Mouse (Mus musculus): ENCODE measurements around the gene Pde5a. TPM values are rescaled to one million over a fixed set of nuclear protein-coding genes. Genes with fewer than 3 reads are reported as not detected.

Pde5a gene
- polyA plus RNA-seq, 1 experiment = 1.3 TPM

GRCm38 (mm10) chr3:122729960-122730740, 1.4 kb downstream of the Pde5a start:
- Histone ChIP-seq H3K4me3 (ENCODE audit: insufficient read depth, low read depth, low read length) (peak overlapping the region; percentile 61), H3K36me3 (ENCODE audit: control insufficient read depth, insufficient read depth, low read length) (no peaks in the 10 kb centered on the region), H3K27me3 (replicated peaks; ENCODE audit: control insufficient read depth, insufficient read depth, low read length) (no peaks in the 10 kb centered on the region), H3K27ac (ENCODE audit: insufficient read depth, low read depth, low read length) (peak overlapping the region; percentile 10; the same call in 1 of the 2 replicates), H3K4me1 (ENCODE audit: control insufficient read depth, insufficient read depth, low read length) (no peaks in the 10 kb centered on the region)
- TF ChIP-seq POLR2A (IDR thresholded peaks at IDR 0.05; ENCODE audit: low read depth, low read length) (no peak), CTCF (conservative IDR thresholded peaks at IDR 0.05; ENCODE audit: insufficient read depth, insufficient read length, low read depth, low read length) (peak; percentile 29)
- WGBS = 2% methylated on average over 91 of the region's 92 CpGs
- peak; percentile 74 for DNase-seq

- no peak for DNase-seq
These were observed 2.0 kb downstream of the Pde5a start for GRCm38 (mm10) chr3:122730741-122731235.

GRCm38 (mm10) chr3:122733806-122734205, 5.1 kb downstream of the Pde5a start:
- 71% methylated on average over 3 of the region's 3 CpGs for WGBS
- Histone ChIP-seq H3K36me3 (ENCODE audit: control insufficient read depth, insufficient read depth, low read length) (no peaks in the 10 kb centered on the region), H3K4me1 (ENCODE audit: control insufficient read depth, insufficient read depth, low read length) (no peaks in the 10 kb centered on the region), H3K4me3 (ENCODE audit: insufficient read depth, low read depth, low read length) (no peak overlapping the region), H3K27me3 (replicated peaks; ENCODE audit: control insufficient read depth, insufficient read depth, low read length) (no peaks in the 10 kb centered on the region), H3K27ac (ENCODE audit: insufficient read depth, low read depth, low read length) (no peak overlapping the region)
- no peak for DNase-seq
- TF ChIP-seq POLR2A (IDR thresholded peaks at IDR 0.05; ENCODE audit: low read depth, low read length) = no peak
- no peak for TF ChIP-seq CTCF (conservative IDR thresholded peaks at IDR 0.05; ENCODE audit: insufficient read depth, insufficient read length, low read depth, low read length)

More at GRCm38 (mm10) chr3:122730741-122731235, 2.0 kb downstream of the Pde5a start:
- Histone ChIP-seq H3K4me1 (ENCODE audit: control insufficient read depth, insufficient read depth, low read length) (no peaks in the 10 kb centered on the region), H3K36me3 (ENCODE audit: control insufficient read depth, insufficient read depth, low read length) (no peaks in the 10 kb centered on the region), H3K4me3 (ENCODE audit: insufficient read depth, low read depth, low read length) (peak overlapping the region; percentile 61), H3K27me3 (replicated peaks; ENCODE audit: control insufficient read depth, insufficient read depth, low read length) (no peaks in the 10 kb centered on the region), H3K27ac (ENCODE audit: insufficient read depth, low read depth, low read length) (no peak overlapping the region)
- WGBS = 3% methylated on average over 13 of the region's 13 CpGs
- no peak for TF ChIP-seq CTCF (conservative IDR thresholded peaks at IDR 0.05; ENCODE audit: insufficient read depth, insufficient read length, low read depth, low read length)
- no peak for TF ChIP-seq POLR2A (IDR thresholded peaks at IDR 0.05; ENCODE audit: low read depth, low read length)

GRCm38 (mm10) chr3:122734329-122734728, 5.6 kb downstream of the Pde5a start:
- H3K4me3 ChIP-seq (ENCODE audit: insufficient read depth, low read depth, low read length) = no peak overlapping the region
- no peak overlapping the region for H3K27ac ChIP-seq (ENCODE audit: insufficient read depth, low read depth, low read length)
- no peaks in the 10 kb centered on the region for H3K4me1 ChIP-seq (ENCODE audit: control insufficient read depth, insufficient read depth, low read length)
- H3K36me3 ChIP-seq (ENCODE audit: control insufficient read depth, insufficient read depth, low read length) = no peaks in the 10 kb centered on the region
- no peaks in the 10 kb centered on the region for H3K27me3 ChIP-seq (replicated peaks; ENCODE audit: control insufficient read depth, insufficient read depth, low read length)
- no peak for DNase-seq
- WGBS = 86% methylated on average over 6 of the region's 6 CpGs
- TF ChIP-seq CTCF (conservative IDR thresholded peaks at IDR 0.05; ENCODE audit: insufficient read depth, insufficient read length, low read depth, low read length) = no peak
- no peak for TF ChIP-seq POLR2A (IDR thresholded peaks at IDR 0.05; ENCODE audit: low read depth, low read length)

GRCm38 (mm10) chr3:122739460-122739859, 10.7 kb downstream of the Pde5a start:
- H3K4me1 ChIP-seq (ENCODE audit: control insufficient read depth, insufficient read depth, low read length) = no peaks in the 10 kb centered on the region
- no peaks in the 10 kb centered on the region for H3K36me3 ChIP-seq (ENCODE audit: control insufficient read depth, insufficient read depth, low read length)
- H3K4me3 ChIP-seq (ENCODE audit: insufficient read depth, low read depth, low read length) = no peak overlapping the region
- DNase-seq = no peak
- H3K27me3 ChIP-seq (replicated peaks; ENCODE audit: control insufficient read depth, insufficient read depth, low read length) = no peaks in the 10 kb centered on the region
- no peak overlapping the region for H3K27ac ChIP-seq (ENCODE audit: insufficient read depth, low read depth, low read length)
- TF ChIP-seq POLR2A (IDR thresholded peaks at IDR 0.05; ENCODE audit: low read depth, low read length) (no peak), CTCF (conservative IDR thresholded peaks at IDR 0.05; ENCODE audit: insufficient read depth, insufficient read length, low read depth, low read length) (no peak)
- WGBS = 94% methylated on average over 15 of the region's 15 CpGs

GRCm38 (mm10) chr3:122744265-122744664, 15.5 kb downstream of the Pde5a start:
- 83% methylated on average over 3 of the region's 3 CpGs for WGBS
- Histone ChIP-seq H3K4me3 (ENCODE audit: insufficient read depth, low read depth, low read length) (no peak overlapping the region), H3K36me3 (ENCODE audit: control insufficient read depth, insufficient read depth, low read length) (no peaks in the 10 kb centered on the region), H3K27ac (ENCODE audit: insufficient read depth, low read depth, low read length) (no peak overlapping the region), H3K27me3 (replicated peaks; ENCODE audit: control insufficient read depth, insufficient read depth, low read length) (no peaks in the 10 kb centered on the region), H3K4me1 (ENCODE audit: control insufficient read depth, insufficient read depth, low read length) (no peaks in the 10 kb centered on the region)
- no peak for DNase-seq
- TF ChIP-seq CTCF (conservative IDR thresholded peaks at IDR 0.05; ENCODE audit: insufficient read depth, insufficient read length, low read depth, low read length) (no peak), POLR2A (IDR thresholded peaks at IDR 0.05; ENCODE audit: low read depth, low read length) (no peak)

- TF ChIP-seq POLR2A (IDR thresholded peaks at IDR 0.05; ENCODE audit: low read depth, low read length) = no peak
- TF ChIP-seq CTCF (conservative IDR thresholded peaks at IDR 0.05; ENCODE audit: insufficient read depth, insufficient read length, low read depth, low read length) = no peak
- no peak for DNase-seq
- no peaks in the 10 kb centered on the region for H3K4me1 ChIP-seq (ENCODE audit: control insufficient read depth, insufficient read depth, low read length)
- 92% methylated on average over 9 of the region's 9 CpGs for WGBS
- H3K27ac ChIP-seq (ENCODE audit: insufficient read depth, low read depth, low read length) = no peak overlapping the region
- no peaks in the 10 kb centered on the region for H3K36me3 ChIP-seq (ENCODE audit: control insufficient read depth, insufficient read depth, low read length)
- no peak overlapping the region for H3K4me3 ChIP-seq (ENCODE audit: insufficient read depth, low read depth, low read length)
- H3K27me3 ChIP-seq (replicated peaks; ENCODE audit: control insufficient read depth, insufficient read depth, low read length) = no peaks in the 10 kb centered on the region
These were observed 19.4 kb downstream of the Pde5a start for GRCm38 (mm10) chr3:122747921-122748700.
